Mouse (Mus musculus): ENCODE measurements around the gene Baz1b.
A peak's percentile ranks its signal among the peaks of the same experiment; 100 is the strongest.

Baz1b gene

GRCm38 (mm10) chr5:135186621-135187348 lies at the start of gene Baz1b:
Baz1b (plus strand) TSS chr5:135187264.
- DNase-seq: peak; percentile 99

- DNase-seq: no peak
Observed at GRCm38 (mm10) chr5:135139881-135140280, 47.2 kb upstream of the Baz1b start.

GRCm38 (mm10) chr5:135144469-135144868 lies 42.6 kb upstream of the Baz1b start:
- no peak for DNase-seq

- no peak for DNase-seq
Observed at GRCm38 (mm10) chr5:135145532-135145931, 41.5 kb upstream of the Baz1b start.

- no peak for DNase-seq
Observed at GRCm38 (mm10) chr5:135145955-135146354, 41.1 kb upstream of the Baz1b start.

GRCm38 (mm10) chr5:135148715-135149052 lies 38.4 kb upstream of the Baz1b start:
- DNase-seq: no peak

GRCm38 (mm10) chr5:135149053-135149819 lies 37.8 kb upstream of the Baz1b start, which contains the start of gene Tbl2:
Tbl2 (plus strand) TSS chr5:135149657.
- peak; percentile 99 for DNase-seq

GRCm38 (mm10) chr5:135149820-135150178 lies 37.3 kb upstream of the Baz1b start:
- DNase-seq: no peak

GRCm38 (mm10) chr5:135156496-135156895 lies 30.6 kb upstream of the Baz1b start:
- DNase-seq: no peak

- peak; percentile 64 for DNase-seq
Observed at GRCm38 (mm10) chr5:135161221-135161620, 25.8 kb upstream of the Baz1b start.

- DNase-seq: no peak
Observed at GRCm38 (mm10) chr5:135161650-135162049, 25.4 kb upstream of the Baz1b start.

- no peak for DNase-seq
Observed at GRCm38 (mm10) chr5:135162361-135162760, 24.7 kb upstream of the Baz1b start.

- no peak for DNase-seq
Observed at GRCm38 (mm10) chr5:135162821-135163220, 24.2 kb upstream of the Baz1b start.

GRCm38 (mm10) chr5:135166909-135167308 lies 20.2 kb upstream of the Baz1b start:
- DNase-seq: no peak

GRCm38 (mm10) chr5:135167469-135167868 lies 19.6 kb upstream of the Baz1b start:
- no peak for DNase-seq

GRCm38 (mm10) chr5:135168063-135169062 lies 18.7 kb upstream of the Baz1b start, which contains the start of gene Bcl7b:
Bcl7b (plus strand) TSS chr5:135168283.
- DNase-seq: peak; percentile 98

- no peak for DNase-seq
Observed at GRCm38 (mm10) chr5:135169479-135169878, 17.6 kb upstream of the Baz1b start.

GRCm38 (mm10) chr5:135171688-135172220 lies 15.3 kb upstream of the Baz1b start:
- no peak for DNase-seq

GRCm38 (mm10) chr5:135172986-135173385 lies 14.1 kb upstream of the Baz1b start:
- no peak for DNase-seq

- DNase-seq: no peak
Observed at GRCm38 (mm10) chr5:135175086-135175485, 12.0 kb upstream of the Baz1b start.

- no peak for DNase-seq
Observed at GRCm38 (mm10) chr5:135178523-135178922, 8.5 kb upstream of the Baz1b start.

GRCm38 (mm10) chr5:135178996-135179395 lies 8.1 kb upstream of the Baz1b start:
- peak; percentile 81 for DNase-seq

GRCm38 (mm10) chr5:135179616-135180015 lies 7.4 kb upstream of the Baz1b start:
- DNase-seq: no peak

Measured in right cerebral cortex, adult 18-20 months (tissue).